Comparison of ENCODE assay signal across 29 mouse cellular contexts in the genomic region with DNA sequence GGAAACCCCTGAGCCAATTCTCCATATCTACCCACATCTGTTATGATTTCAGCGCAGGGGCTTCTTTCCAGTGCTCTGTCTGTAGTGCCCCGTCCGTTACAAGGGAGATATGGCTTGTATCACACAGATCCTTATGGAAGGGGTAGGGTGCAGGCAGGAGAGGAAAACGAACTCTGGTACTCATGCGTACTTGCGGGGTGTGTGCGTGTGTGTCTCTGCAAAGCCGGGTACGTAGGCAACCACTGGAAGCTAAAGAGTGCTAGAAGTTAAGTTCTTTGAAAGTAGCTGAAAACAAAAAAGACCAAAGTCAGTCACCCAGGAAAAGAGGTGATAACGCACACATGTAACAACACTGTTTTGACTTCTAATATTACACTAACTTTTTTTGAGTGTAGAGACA.
A peak's percentile ranks its signal among the peaks of the same experiment; 100 is the strongest.
DNase-seq lines count a peak whose midpoint lies in the region; ATAC-seq and TF ChIP-seq lines count a peak whose summit lies in the region.
"Had no signal": no experiment of that assay in that cellular context is flagged by ENCODE, and none has a peak within 500 bp of the region (broad histone marks: within the 10 kb centered on the region; RNA-seq: fewer than 3 reads in every experiment).

No protein-coding gene starts in this region.

- H3K4me1 ChIP-seq in thymus, adult 2 months (replicated peaks; ENCODE audit: control insufficient read depth, insufficient read depth, low read length), result peaks cover 3% of the 10 kb centered on the region
- H3K4me1 ChIP-seq in cerebellum, adult 2 months (ENCODE audit: control insufficient read depth, insufficient read depth, low read length), result peaks cover 21% of the 10 kb centered on the region
- H3K4me1 ChIP-seq: intestine, embryonic 15.5 days had no signal

- TF ChIP-seq CTCF in thymus, adult 2 months (IDR thresholded peaks at IDR 0.05; ENCODE audit: borderline replicate concordance, control insufficient read depth, extremely low read depth, insufficient read depth, low read length, poor library complexity), result no peak
- no peak for TF ChIP-seq CTCF in cerebellum, adult 2 months (IDR thresholded peaks at IDR 0.05; ENCODE audit: borderline replicate concordance, insufficient read depth, low read depth, low read length)

- intact Hi-C loops in left cerebral cortex, postnatal 36 days (cut with DNase I), result no loop called here

- no peak for TF ChIP-seq POLR2A in thymus, adult 2 months (IDR thresholded peaks at IDR 0.05; ENCODE audit: control insufficient read depth, extremely low read depth, insufficient read depth, low read length, poor library complexity)
- TF ChIP-seq POLR2A in cerebellum, adult 2 months (IDR thresholded peaks at IDR 0.05; ENCODE audit: borderline replicate concordance, insufficient read depth, low read length), result no peak

- ATAC-seq in inflammation-experienced regulatory T-cells, adult 6 months, result peak; percentile 45
- ATAC-seq in granulocyte monocyte progenitor cell, adult 5-6 weeks (replicated peaks; ENCODE audit: poor library complexity, severe bottlenecking), result no peak
- ATAC-seq: forebrain, embryonic 14.5 days; forebrain, postnatal 0 days; hindbrain, postnatal 0 days; intestine, embryonic 15.5 days had no signal

- H3K4me3 ChIP-seq in thymus, adult 2 months (ENCODE audit: control insufficient read depth, insufficient read depth, low read length), result no peak overlapping the region
- no peak overlapping the region for H3K4me3 ChIP-seq in cerebellum, adult 2 months (replicated peaks; ENCODE audit: insufficient read depth, low read depth, low read length)
- H3K4me3 ChIP-seq: embryonic facial prominence, embryonic 12.5 days; embryonic facial prominence, embryonic 15.5 days; gastrocnemius, adult 2 months; heart, embryonic 12.5 days; heart, embryonic 15.5 days; hindbrain, embryonic 10.5 days; intestine, embryonic 15.5 days had no signal

- DNase-seq in thymus, adult 2 months, result no peak
- DNase-seq in thymus, postnatal 4 days, result no peak
- DNase-seq in T-cell, adult 2 months (ENCODE audit: low spot score), result peak; percentile 69
- DNase-seq in cerebellum, adult 2 months, result no peak
- no peak for DNase-seq in left cerebral cortex, postnatal 36 days (ENCODE audit: low spot score in 2 of 2)
- DNase-seq: adrenal gland, postnatal 10 days; adrenal gland, postnatal 36 days; B cell, adult 2 months; cerebellum, adult 18-20 months; cerebellum, adult 9-11 months; cerebellum, postnatal 25 days; forebrain, postnatal 0 days; gastrocnemius, adult 2 months; gastrocnemius, postnatal 14 days; heart, adult 18-20 months; heart, postnatal 10 days; heart, postnatal 36 days had no signal

- H3K27me3 ChIP-seq in thymus, adult 2 months (ENCODE audit: control insufficient read depth, insufficient read depth, low read length), result no peaks in the 10 kb centered on the region
- no peaks in the 10 kb centered on the region for H3K27me3 ChIP-seq in cerebellum, adult 2 months (ENCODE audit: control insufficient read depth, insufficient read depth, low read length)
- H3K27me3 ChIP-seq: CH12.LX; embryonic facial prominence, embryonic 12.5 days; embryonic facial prominence, embryonic 15.5 days; heart, embryonic 12.5 days; heart, embryonic 15.5 days; intestine, embryonic 15.5 days had no signal

- no peaks in the 10 kb centered on the region for H3K36me3 ChIP-seq in thymus, adult 2 months (ENCODE audit: control insufficient read depth, insufficient read depth, low read length)
- H3K36me3 ChIP-seq: embryonic facial prominence, embryonic 12.5 days; embryonic facial prominence, embryonic 15.5 days; heart, embryonic 12.5 days; heart, embryonic 15.5 days; hindbrain, embryonic 10.5 days; intestine, embryonic 15.5 days had no signal

- H3K27ac ChIP-seq in thymus, adult 2 months (ENCODE audit: control insufficient read depth, insufficient read depth, low read length), result 0 out of 2 replicates have a peak overlapping the region, but pooled peaks have one; percentile 27
- H3K27ac ChIP-seq in cerebellum, adult 2 months (ENCODE audit: insufficient read depth, low read length), result no peak overlapping the region
- H3K27ac ChIP-seq: embryonic facial prominence, embryonic 12.5 days; embryonic facial prominence, embryonic 15.5 days; gastrocnemius, adult 2 months; heart, embryonic 15.5 days; hindbrain, embryonic 10.5 days; hindbrain, embryonic 14.5 days; hindbrain, postnatal 0 days; intestine, embryonic 15.5 days had no signal

- 81% methylated on average over 10 of the region's 10 CpGs for WGBS in thymus, adult 2 months
- 57% methylated on average over 10 of the region's 10 CpGs for WGBS in cerebellum, adult 2 months
